Mouse (Mus musculus): ENCODE measurements at regions not wholly inside any gene's neighbourhood (a gene's known extent, or its start where the extent isn't known, plus 50 kb on each side); places are given as distances from the start of the nearest gene placed in this dataset.

DNA sequence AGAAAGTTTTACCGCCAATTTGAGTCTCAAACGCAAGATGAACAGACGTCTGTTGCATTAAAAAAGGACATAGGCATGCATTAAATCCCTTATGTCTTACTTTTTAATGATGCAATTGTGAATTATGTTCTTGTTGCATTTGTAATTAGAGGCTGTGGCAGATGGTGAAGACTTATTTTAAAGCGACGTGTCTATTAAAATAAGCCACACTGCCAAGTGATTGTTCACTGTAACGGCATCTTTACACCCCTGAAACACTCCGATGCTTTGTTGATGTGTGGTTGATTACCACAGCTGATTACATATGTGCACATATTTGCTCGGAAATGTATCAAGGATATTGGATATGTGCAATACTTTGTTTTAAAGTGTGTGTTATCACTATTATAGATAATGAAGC lies 610.2 kb downstream of the Slc4a3 start:
- TF ChIP-seq CTCF (IDR thresholded peaks at IDR 0.05; ENCODE audit: extremely low read depth, insufficient read depth, insufficient read length, insufficient replicate concordance) (no peak), POLR2A (IDR thresholded peaks at IDR 0.05; ENCODE audit: low read depth, low read length) (no peak)

Data from spleen, adult 2 months (tissue).